Mouse (Mus musculus) megakaryocyte, embryonic 14.5 days (primary cell): ENCODE measurements around the gene Pip4k2c.

Experiments used
- FLI1 ChIP-seq: IDR thresholded peaks from 2 replicates; pipeline ENCODE4 v1.6.1; 2012; ENCODE audit warnings: low read length, inconsistent platforms, mixed read lengths
- GATA1 ChIP-seq: IDR thresholded peaks from 3 replicates; pipeline ENCODE4 v1.6.1; 2012; ENCODE audit warnings: mixed read lengths, low read length, inconsistent platforms, borderline replicate concordance

- TF ChIP-seq FLI1 (no peak), GATA1 (no peak)
Measured at GRCm38 (mm10) chr10:127156089-127156488, 55.3 kb downstream of the Pip4k2c start.
